Mouse (Mus musculus): ENCODE measurements around the gene Qrsl1. TPM values are rescaled to one million over a fixed set of nuclear protein-coding genes. Genes with fewer than 3 reads are reported as not detected.

Gene Qrsl1
- polyA plus RNA-seq, 1 experiment from 2014 or later: 20.4 TPM

- Histone ChIP-seq H3K4me3 (no peak overlapping the region), H3K27ac (no peak overlapping the region), H3K27me3 (no peaks in the 10 kb centered on the region), H3K4me2 (no peak overlapping the region), H3K36me3 (no peaks in the 10 kb centered on the region), H3K9me3 (0 out of 2 replicates have a peak, but pooled peaks cover 4% of the 10 kb centered on the region), H3K4me1 (replicated peaks) (no peaks in the 10 kb centered on the region), H3K9ac (no peak overlapping the region)
- WGBS: 88% methylated on average over 5 of the region's 5 CpGs
- ATAC-seq (ENCODE audit: low FRiP score): no peak
Observed at GRCm38 (mm10) chr10:43851898-43852297, 49.6 kb downstream of the Qrsl1 start.

GRCm38 (mm10) chr10:43849478-43849877 is 52.1 kb downstream of the Qrsl1 start:
- 0 out of 2 replicates have a peak, but pooled peaks cover 4% of the 10 kb centered on the region for H3K9me3 ChIP-seq
- no peaks in the 10 kb centered on the region for H3K36me3 ChIP-seq
- WGBS: 89% methylated on average over 3 of the region's 3 CpGs
- no peak overlapping the region for H3K9ac ChIP-seq
- no peak overlapping the region for H3K4me3 ChIP-seq
- ATAC-seq (ENCODE audit: low FRiP score): no peak
- no peak overlapping the region for H3K27ac ChIP-seq
- no peak overlapping the region for H3K4me2 ChIP-seq
- no peaks in the 10 kb centered on the region for H3K27me3 ChIP-seq
- H3K4me1 ChIP-seq (replicated peaks): no peaks in the 10 kb centered on the region

GRCm38 (mm10) chr10:43846141-43846622 is 55.4 kb downstream of the Qrsl1 start:
- no peaks in the 10 kb centered on the region for H3K36me3 ChIP-seq
- WGBS: 82% methylated on average over 2 of the region's 2 CpGs
- H3K27ac ChIP-seq: no peak overlapping the region
- H3K4me2 ChIP-seq: no peak overlapping the region
- ATAC-seq (ENCODE audit: low FRiP score): no peak
- no peak overlapping the region for H3K4me3 ChIP-seq
- no peak overlapping the region for H3K9ac ChIP-seq
- H3K9me3 ChIP-seq: no peaks in the 10 kb centered on the region
- no peaks in the 10 kb centered on the region for H3K4me1 ChIP-seq (replicated peaks)
- H3K27me3 ChIP-seq: no peaks in the 10 kb centered on the region

- no peak for ATAC-seq (ENCODE audit: low FRiP score)
- no peak overlapping the region for H3K27ac ChIP-seq
- H3K27me3 ChIP-seq: no peaks in the 10 kb centered on the region
- H3K36me3 ChIP-seq: no peaks in the 10 kb centered on the region
- WGBS: 78% methylated on average over 3 of the region's 3 CpGs
- no peaks in the 10 kb centered on the region for H3K4me1 ChIP-seq (replicated peaks)
- H3K9me3 ChIP-seq: no peaks in the 10 kb centered on the region
- no peak overlapping the region for H3K9ac ChIP-seq
- no peak overlapping the region for H3K4me3 ChIP-seq
- H3K4me2 ChIP-seq: no peak overlapping the region
Observed at GRCm38 (mm10) chr10:43845442-43845841, 56.1 kb downstream of the Qrsl1 start.

- no peaks in the 10 kb centered on the region for H3K36me3 ChIP-seq
- H3K4me1 ChIP-seq (replicated peaks): no peaks in the 10 kb centered on the region
- H3K27ac ChIP-seq: no peak overlapping the region
- H3K9me3 ChIP-seq: no peaks in the 10 kb centered on the region
- no peak overlapping the region for H3K4me2 ChIP-seq
- H3K9ac ChIP-seq: no peak overlapping the region
- WGBS: 83% methylated on average over 5 of the region's 5 CpGs
- ATAC-seq (ENCODE audit: low FRiP score): no peak
- H3K27me3 ChIP-seq: no peaks in the 10 kb centered on the region
- H3K4me3 ChIP-seq: no peak overlapping the region
Observed at GRCm38 (mm10) chr10:43841441-43841840, 60.1 kb downstream of the Qrsl1 start.

- Histone ChIP-seq H3K27me3 (no peaks in the 10 kb centered on the region), H3K4me3 (no peak overlapping the region), H3K27ac (no peak overlapping the region), H3K9me3 (no peaks in the 10 kb centered on the region), H3K36me3 (no peaks in the 10 kb centered on the region), H3K9ac (no peak overlapping the region), H3K4me1 (replicated peaks) (peaks cover 9% of the 10 kb centered on the region; the same call in 1 of the 2 replicates), H3K4me2 (no peak overlapping the region)
- WGBS: 38% methylated on average over 5 of the region's 5 CpGs
- no peak for ATAC-seq (ENCODE audit: low FRiP score)
Observed at GRCm38 (mm10) chr10:43832868-43833267, 68.7 kb downstream of the Qrsl1 start.

GRCm38 (mm10) chr10:43830251-43831018 is 71.1 kb downstream of the Qrsl1 start:
- ATAC-seq (ENCODE audit: low FRiP score): no peak
- H3K4me1 ChIP-seq (replicated peaks): peaks cover 9% of the 10 kb centered on the region; the same call in 1 of the 2 replicates

GRCm38 (mm10) chr10:43828686-43829015 is 72.9 kb downstream of the Qrsl1 start:
- Histone ChIP-seq H3K4me2 (no peak overlapping the region), H3K27ac (no peak overlapping the region), H3K36me3 (no peaks in the 10 kb centered on the region), H3K4me1 (replicated peaks) (peaks cover 9% of the 10 kb centered on the region; the same call in 1 of the 2 replicates), H3K27me3 (no peaks in the 10 kb centered on the region), H3K9ac (no peak overlapping the region), H3K9me3 (no peaks in the 10 kb centered on the region), H3K4me3 (no peak overlapping the region)
- 93% methylated on average over 10 of the region's 10 CpGs for WGBS
- no peak for ATAC-seq (ENCODE audit: low FRiP score)

More at GRCm38 (mm10) chr10:43830251-43831018, 71.1 kb downstream of the Qrsl1 start:
- no peak overlapping the region for H3K9ac ChIP-seq
- no peaks in the 10 kb centered on the region for H3K9me3 ChIP-seq
- H3K4me3 ChIP-seq: no peak overlapping the region
- WGBS: 51% methylated on average over 17 of the region's 17 CpGs
- no peaks in the 10 kb centered on the region for H3K36me3 ChIP-seq
- no peaks in the 10 kb centered on the region for H3K27me3 ChIP-seq
- no peak overlapping the region for H3K27ac ChIP-seq
- H3K4me2 ChIP-seq: 0 out of 2 replicates have a peak overlapping the region, but pooled peaks have one; percentile 2

- 94% methylated on average over 10 of the region's 10 CpGs for WGBS
- peaks cover 9% of the 10 kb centered on the region; the same call in 1 of the 2 replicates for H3K4me1 ChIP-seq (replicated peaks)
- H3K4me2 ChIP-seq: no peak overlapping the region
- H3K4me3 ChIP-seq: no peak overlapping the region
- H3K9me3 ChIP-seq: no peaks in the 10 kb centered on the region
- H3K27me3 ChIP-seq: no peaks in the 10 kb centered on the region
- H3K27ac ChIP-seq: no peak overlapping the region
- H3K9ac ChIP-seq: no peak overlapping the region
- ATAC-seq (ENCODE audit: low FRiP score): no peak
- H3K36me3 ChIP-seq: no peaks in the 10 kb centered on the region
Observed at GRCm38 (mm10) chr10:43827958-43828685, 73.4 kb downstream of the Qrsl1 start.

- H3K27ac ChIP-seq: no peak overlapping the region
- no peaks in the 10 kb centered on the region for H3K36me3 ChIP-seq
- peaks cover 9% of the 10 kb centered on the region; the same call in 1 of the 2 replicates for H3K4me1 ChIP-seq (replicated peaks)
- H3K4me3 ChIP-seq: no peak overlapping the region
- H3K4me2 ChIP-seq: no peak overlapping the region
- H3K27me3 ChIP-seq: no peaks in the 10 kb centered on the region
- no peak overlapping the region for H3K9ac ChIP-seq
- 82% methylated on average over 14 of the region's 14 CpGs for WGBS
- ATAC-seq (ENCODE audit: low FRiP score): no peak
- no peaks in the 10 kb centered on the region for H3K9me3 ChIP-seq
Observed at GRCm38 (mm10) chr10:43826773-43827621, 74.5 kb downstream of the Qrsl1 start.

GRCm38 (mm10) chr10:43825696-43826095 is 75.8 kb downstream of the Qrsl1 start:
- Histone ChIP-seq H3K9ac (no peak overlapping the region), H3K27ac (no peak overlapping the region), H3K4me3 (no peak overlapping the region), H3K36me3 (no peaks in the 10 kb centered on the region), H3K4me2 (no peak overlapping the region), H3K4me1 (replicated peaks) (peaks cover 7% of the 10 kb centered on the region; the same call in 1 of the 2 replicates), H3K9me3 (no peaks in the 10 kb centered on the region), H3K27me3 (no peaks in the 10 kb centered on the region)
- no peak for ATAC-seq (ENCODE audit: low FRiP score)
- 95% methylated on average over 6 of the region's 6 CpGs for WGBS

- no peak for ATAC-seq (ENCODE audit: low FRiP score)
- Histone ChIP-seq H3K27me3 (no peaks in the 10 kb centered on the region), H3K4me1 (replicated peaks) (no peaks in the 10 kb centered on the region), H3K9ac (no peak overlapping the region), H3K36me3 (no peaks in the 10 kb centered on the region), H3K9me3 (no peaks in the 10 kb centered on the region), H3K4me3 (no peak overlapping the region), H3K4me2 (no peak overlapping the region), H3K27ac (no peak overlapping the region)
- WGBS: 92% methylated on average over 3 of the region's 3 CpGs
Observed at GRCm38 (mm10) chr10:43824713-43825112, 76.8 kb downstream of the Qrsl1 start.

Data from hindbrain, embryonic 13.5 days (tissue).